9 mouse cellular contexts compared by ENCODE assay signal in the genomic region with DNA sequence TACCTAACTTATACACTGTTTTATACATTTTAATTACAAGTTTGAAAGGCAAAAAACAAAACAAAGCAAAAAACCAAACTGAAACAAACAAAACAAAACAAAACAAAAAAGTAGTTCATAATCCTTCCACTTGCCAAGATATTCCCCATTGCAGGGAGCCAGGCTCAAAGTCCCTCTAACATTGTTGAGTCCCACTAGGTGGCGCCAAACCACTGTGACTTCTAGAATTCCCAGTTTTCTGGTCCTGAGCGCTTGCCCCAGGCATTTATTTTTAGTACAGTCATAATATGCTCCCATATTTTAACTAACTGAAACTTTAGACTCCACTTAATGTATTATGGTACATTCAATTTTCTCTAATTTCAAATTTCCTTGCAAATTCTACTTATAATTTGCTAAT. TPM values are rescaled to one million over a fixed set of nuclear protein-coding genes. Genes with fewer than 3 reads are reported as not detected.
DNase-seq lines count a peak whose midpoint lies in the region; ATAC-seq and TF ChIP-seq lines count a peak whose summit lies in the region.
"Had no signal": no experiment of that assay in that cellular context is flagged by ENCODE, and none has a peak within 500 bp of the region (broad histone marks: within the 10 kb centered on the region; RNA-seq: fewer than 3 reads in every experiment).

No protein-coding gene starts in this region.

- peak; percentile 89 for ATAC-seq in frontal cortex, adult (ENCODE audit: low TSS enrichment)
- no peak for ATAC-seq in liver, postnatal 0 days
- ATAC-seq in erythroid progenitor cell, adult 5-6 weeks (replicated peaks; ENCODE audit: low FRiP score, poor library complexity, severe bottlenecking) = no peak

- no peaks in the 10 kb centered on the region for H3K4me1 ChIP-seq in liver, postnatal 0 days (ENCODE audit: insufficient read depth)
- H3K4me1 ChIP-seq: neural tube, embryonic 12.5 days had no signal

- DNase-seq in urinary bladder, adult 18-20 months (ENCODE audit: low spot score in 2 of 2) = peak; percentile 6
- DNase-seq in urinary bladder, adult 2 months (ENCODE audit: low spot score) = no peak
- peak; percentile 47 for DNase-seq in cerebellum, adult 8-10 months
- DNase-seq in kidney, postnatal 10 days = peak; percentile 85
- peak; percentile 68 for DNase-seq in liver, postnatal 0 days
- DNase-seq in retina, embryonic 14.5 days (ENCODE audit: low spot score) = peak; percentile 87

- no peaks in the 10 kb centered on the region for H3K36me3 ChIP-seq in liver, postnatal 0 days (replicated peaks; ENCODE audit: insufficient read depth, low read length)
- H3K36me3 ChIP-seq: neural tube, embryonic 12.5 days had no signal

- H3K27ac ChIP-seq in liver, postnatal 0 days (ENCODE audit: low read depth) = no peak overlapping the region
- H3K27ac ChIP-seq: neural tube, embryonic 12.5 days had no signal

- H3K4me2 ChIP-seq in liver, postnatal 0 days (ENCODE audit: low read depth, low read length) = no peak overlapping the region
- H3K4me2 ChIP-seq: neural tube, embryonic 12.5 days had no signal

- TF ChIP-seq EP300 in liver, postnatal 0 days (IDR thresholded peaks at IDR 0.05; ENCODE audit: low read depth) = no peak

- peak; percentile 77 for TF ChIP-seq CTCF in liver, postnatal 0 days (IDR thresholded peaks at IDR 0.05; ENCODE audit: low read depth)

- no peaks in the 10 kb centered on the region for H3K27me3 ChIP-seq in liver, postnatal 0 days (ENCODE audit: insufficient read depth, low read length)
- H3K27me3 ChIP-seq: neural tube, embryonic 12.5 days had no signal

- 4% methylated on average over 2 of the region's 2 CpGs for WGBS in liver, postnatal 0 days (ENCODE audit: insufficient replicate concordance)

- H3K9ac ChIP-seq in liver, postnatal 0 days (replicated peaks) = no peak overlapping the region
- H3K9ac ChIP-seq: neural tube, embryonic 12.5 days had no signal

- H3K4me3 ChIP-seq in liver, postnatal 0 days (ENCODE audit: low read depth, low read length) = no peak overlapping the region
- H3K4me3 ChIP-seq: neural tube, embryonic 12.5 days had no signal

- no peaks in the 10 kb centered on the region for H3K9me3 ChIP-seq in liver, postnatal 0 days (ENCODE audit: low read length)
- H3K9me3 ChIP-seq: neural tube, embryonic 12.5 days had no signal

RNA-seq across cellular contexts. Expression of a gene that starts 4.9 kb away (rescaled TPM):
- polyA plus RNA-seq in urinary bladder, adult 2 months (2012; rRNA removed) = not detected in 2 replicates
- polyA plus RNA-seq in liver, postnatal 0 days (2015; fragmentation: Nextera tagmentation; extraction: Ambion mirVana) = not detected in 2 replicates
- not detected in 2 replicates for total RNA-seq in erythroid progenitor cell, adult 5-6 weeks (2015; ENCODE audit: low replicate concordance)
- total RNA-seq in erythroid progenitor cell, adult 5-6 weeks (2017; ENCODE audit: low replicate concordance) = not detected in 2 replicates
- polyA plus RNA-seq: neural tube, embryonic 12.5 days had no signal

RNA-seq across cellular contexts. Expression of a gene that starts 10.7 kb away (rescaled TPM):
- 0.03 and 0.04 TPM in 2 replicates for polyA plus RNA-seq in urinary bladder, adult 2 months (2012; rRNA removed)
- polyA plus RNA-seq in liver, postnatal 0 days (2015; fragmentation: Nextera tagmentation; extraction: Ambion mirVana) = 2.4 and 3.1 TPM in 2 replicates
- 6.1 and 6.3 TPM in 2 replicates for total RNA-seq in erythroid progenitor cell, adult 5-6 weeks (2015; ENCODE audit: low replicate concordance)
- total RNA-seq in erythroid progenitor cell, adult 5-6 weeks (2017; ENCODE audit: low replicate concordance) = 2.7 and 3.1 TPM in 2 replicates

RNA-seq across cellular contexts. Expression of a gene that starts 32.3 kb away (rescaled TPM):
- 2.0 and 2.2 TPM in 2 replicates for polyA plus RNA-seq in urinary bladder, adult 2 months (2012; rRNA removed)
- polyA plus RNA-seq in liver, postnatal 0 days (2015; fragmentation: Nextera tagmentation; extraction: Ambion mirVana) = 9.7 and 12.0 TPM in 2 replicates
- total RNA-seq in erythroid progenitor cell, adult 5-6 weeks (2015; ENCODE audit: low replicate concordance) = 36.5 and 41.8 TPM in 2 replicates
- total RNA-seq in erythroid progenitor cell, adult 5-6 weeks (2017; ENCODE audit: low replicate concordance) = 11.0 and 14.8 TPM in 2 replicates

RNA-seq across cellular contexts. Expression of a gene that starts 48.7 kb away (rescaled TPM):
- polyA plus RNA-seq in urinary bladder, adult 2 months (2012; rRNA removed) = 0.01 TPM in 1 of 2 replicates, not detected in the other
- not detected in 2 replicates for polyA plus RNA-seq in liver, postnatal 0 days (2015; fragmentation: Nextera tagmentation; extraction: Ambion mirVana)
- not detected in 2 replicates for total RNA-seq in erythroid progenitor cell, adult 5-6 weeks (2015; ENCODE audit: low replicate concordance)
- total RNA-seq in erythroid progenitor cell, adult 5-6 weeks (2017; ENCODE audit: low replicate concordance) = not detected in 2 replicates
- polyA plus RNA-seq: neural tube, embryonic 12.5 days had no signal
